Mouse (Mus musculus): ENCODE data around the gene Mrpl49. TPM values are rescaled to one million over a fixed set of nuclear protein-coding genes. Genes with fewer than 3 reads are reported as not detected.
"Not testable (repeated sequence)": the region's sequence is repeated elsewhere in the genome, so short reads cannot be mapped to it uniquely, and the experiment has no call there.

Gene Mrpl49
- polyA plus RNA-seq, 1 experiment from 2014 or later = 66.2 TPM

DNA sequence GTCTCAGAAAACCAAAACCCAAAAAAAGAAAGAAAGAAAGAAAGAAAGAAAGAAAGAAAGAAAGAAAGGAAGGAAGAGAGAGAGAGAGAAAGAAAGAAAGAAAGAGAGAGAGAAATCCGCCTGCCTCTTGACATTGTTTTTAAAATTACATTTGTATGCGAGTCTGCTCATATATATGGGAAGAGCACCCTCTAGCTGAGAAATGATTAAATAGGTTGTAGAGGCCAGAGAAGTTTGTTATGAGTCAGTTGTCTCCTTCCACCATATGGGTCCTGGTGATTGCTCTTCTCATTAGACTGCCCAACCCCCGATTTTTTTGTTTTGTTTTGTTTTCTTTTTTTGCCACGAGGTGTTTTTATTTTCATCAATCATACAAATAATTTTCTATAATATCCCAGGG, 13.5 kb downstream of the Mrpl49 start:
- not testable (repeated sequence) for H3K27ac ChIP-seq; H3K4me3 ChIP-seq (replicated peaks; ENCODE audit: low read depth, low read length); H3K4me2 ChIP-seq (ENCODE audit: low read length); H3K36me3 ChIP-seq (ENCODE audit: insufficient read depth, low read length); H3K9me3 ChIP-seq (replicated peaks; ENCODE audit: low read length); H3K27me3 ChIP-seq (ENCODE audit: insufficient read depth, low read length); ATAC-seq (replicated peaks; ENCODE audit: low FRiP score, low read depth); H3K9ac ChIP-seq (ENCODE audit: low read depth, low read length)
- WGBS = 44% methylated on average over 4 of the region's 4 CpGs
- peaks cover 18% of the 10 kb centered on the region for H3K4me1 ChIP-seq (replicated peaks; ENCODE audit: insufficient read depth, low read length)
- TF ChIP-seq CTCF (IDR thresholded peaks at IDR 0.05; ENCODE audit: low read depth) = peak; percentile 76
- DNase-seq (ENCODE audit: low spot score) = peak; percentile 85

DNA sequence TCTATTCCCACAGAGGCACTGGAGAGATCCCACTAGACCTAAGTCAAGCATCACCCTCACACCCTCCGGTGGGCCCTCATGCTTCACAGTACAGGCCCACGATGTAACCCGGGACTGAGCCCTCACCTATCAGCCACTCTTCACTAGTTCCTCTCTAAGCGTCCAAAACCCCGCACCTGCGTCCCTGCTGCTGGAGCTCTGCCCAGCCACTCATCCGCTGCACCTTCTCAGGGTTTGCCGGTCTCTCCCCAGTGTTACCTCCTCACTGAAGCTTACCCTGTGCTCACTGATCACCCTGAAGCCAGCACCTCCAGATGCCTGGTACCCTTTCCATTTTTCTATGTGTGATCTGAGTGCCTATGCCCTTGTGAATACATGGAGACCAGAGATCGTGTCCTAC, 15.3 kb downstream of the Mrpl49 start:
- ATAC-seq (replicated peaks; ENCODE audit: low FRiP score, low read depth) (no peak), DNase-seq (ENCODE audit: low spot score) (no peak)
- no peak for TF ChIP-seq CTCF (IDR thresholded peaks at IDR 0.05; ENCODE audit: low read depth)
- WGBS = 69% methylated on average over 9 of the region's 9 CpGs
- no peak overlapping the region for H3K4me2 ChIP-seq (ENCODE audit: low read length)
- H3K4me1 ChIP-seq (replicated peaks; ENCODE audit: insufficient read depth, low read length) = peaks cover 10% of the 10 kb centered on the region; the same call in 1 of the 2 replicates
- no peak overlapping the region for H3K4me3 ChIP-seq (replicated peaks; ENCODE audit: low read depth, low read length)
- no peak overlapping the region for H3K9ac ChIP-seq (ENCODE audit: low read depth, low read length)
- H3K9me3 ChIP-seq (replicated peaks; ENCODE audit: low read length) = no peaks in the 10 kb centered on the region
- H3K27ac ChIP-seq = no peak overlapping the region
- H3K36me3 ChIP-seq (ENCODE audit: insufficient read depth, low read length) = no peaks in the 10 kb centered on the region
- H3K27me3 ChIP-seq (ENCODE audit: insufficient read depth, low read length) = no peaks in the 10 kb centered on the region

DNA sequence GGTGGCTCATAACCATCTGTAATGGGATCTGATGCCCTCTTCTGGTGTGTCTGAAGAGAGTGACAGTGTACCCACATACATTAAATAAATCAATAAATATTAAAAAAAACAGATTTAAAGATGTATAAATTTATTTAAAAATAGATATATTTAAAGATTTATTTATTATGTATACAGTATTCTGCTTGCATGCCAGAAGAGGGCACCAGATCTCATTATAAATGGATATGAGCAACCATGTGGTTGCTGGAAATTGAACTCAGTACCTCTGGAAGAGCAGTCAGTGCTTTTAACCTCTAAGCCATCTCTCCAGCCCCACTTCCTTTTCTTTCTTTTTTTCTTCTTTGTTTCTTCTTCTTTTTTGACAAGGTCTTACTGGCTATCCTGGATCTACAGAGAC, 17.6 kb downstream of the Mrpl49 start:
- ATAC-seq (replicated peaks; ENCODE audit: low FRiP score, low read depth) = no peak
- H3K4me3 ChIP-seq (replicated peaks; ENCODE audit: low read depth, low read length) = no peak overlapping the region
- H3K36me3 ChIP-seq (ENCODE audit: insufficient read depth, low read length) = no peaks in the 10 kb centered on the region
- H3K9me3 ChIP-seq (replicated peaks; ENCODE audit: low read length) = no peaks in the 10 kb centered on the region
- H3K27me3 ChIP-seq (ENCODE audit: insufficient read depth, low read length) = no peaks in the 10 kb centered on the region
- no peak overlapping the region for H3K9ac ChIP-seq (ENCODE audit: low read depth, low read length)
- no peak overlapping the region for H3K27ac ChIP-seq
- peak; percentile 43 for TF ChIP-seq CTCF (IDR thresholded peaks at IDR 0.05; ENCODE audit: low read depth)
- no peak overlapping the region for H3K4me2 ChIP-seq (ENCODE audit: low read length)
- DNase-seq (ENCODE audit: low spot score) = no peak
- H3K4me1 ChIP-seq (replicated peaks; ENCODE audit: insufficient read depth, low read length) = peaks cover 5% of the 10 kb centered on the region; the same call in 1 of the 2 replicates

DNA sequence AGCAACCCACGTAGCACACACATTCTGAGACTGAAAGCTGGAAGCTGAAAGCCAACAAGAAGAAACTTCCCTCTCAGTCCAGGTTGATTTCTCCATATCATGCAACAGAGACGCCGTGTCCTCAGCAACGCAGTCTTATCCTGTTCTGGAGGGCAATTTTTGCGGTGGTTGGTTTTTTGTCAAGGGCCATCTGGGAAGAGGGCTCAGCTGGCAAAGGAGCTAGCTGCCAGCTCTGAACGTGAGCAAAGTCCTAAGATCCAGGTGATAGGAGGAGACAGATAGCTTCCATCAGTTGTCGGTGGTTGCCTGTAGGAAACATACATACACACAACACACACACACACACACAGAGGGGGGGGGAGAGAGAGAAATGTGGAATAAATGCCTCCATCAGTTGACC, 19.3 kb downstream of the Mrpl49 start:
- Histone ChIP-seq H3K4me1 (replicated peaks; ENCODE audit: insufficient read depth, low read length) (peaks cover 5% of the 10 kb centered on the region; the same call in 1 of the 2 replicates), H3K9me3 (replicated peaks; ENCODE audit: low read length) (no peaks in the 10 kb centered on the region), H3K9ac (ENCODE audit: low read depth, low read length) (no peak overlapping the region), H3K4me2 (ENCODE audit: low read length) (no peak overlapping the region), H3K4me3 (replicated peaks; ENCODE audit: low read depth, low read length) (no peak overlapping the region), H3K27me3 (ENCODE audit: insufficient read depth, low read length) (no peaks in the 10 kb centered on the region), H3K27ac (no peak overlapping the region), H3K36me3 (ENCODE audit: insufficient read depth, low read length) (no peaks in the 10 kb centered on the region)
- 72% methylated on average over 7 of the region's 7 CpGs for WGBS
- no peak for DNase-seq (ENCODE audit: low spot score)
- no peak for ATAC-seq (replicated peaks; ENCODE audit: low FRiP score, low read depth)
- no peak for TF ChIP-seq CTCF (IDR thresholded peaks at IDR 0.05; ENCODE audit: low read depth)

DNA sequence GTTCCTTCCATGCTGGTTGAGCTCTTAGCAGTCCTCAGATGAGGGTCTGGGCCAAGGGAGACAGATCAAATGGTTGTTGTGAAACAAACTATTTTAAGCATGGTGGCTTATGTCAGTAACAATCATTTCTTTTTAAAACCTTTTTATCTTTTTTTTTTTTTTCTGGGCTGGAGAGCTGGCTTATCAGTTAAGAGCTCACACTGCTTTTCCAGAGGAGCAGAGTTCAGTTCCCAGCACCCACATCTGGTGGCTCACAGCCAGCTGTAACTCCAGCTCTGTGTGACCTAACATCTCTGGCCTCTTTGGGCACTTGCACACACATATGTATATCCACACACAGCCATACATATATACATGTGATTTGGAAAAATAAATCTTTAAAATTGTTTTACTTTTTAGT, 19.9 kb downstream of the Mrpl49 start:
- Histone ChIP-seq H3K9ac (ENCODE audit: low read depth, low read length) (no peak overlapping the region), H3K9me3 (replicated peaks; ENCODE audit: low read length) (no peaks in the 10 kb centered on the region)

DNA sequence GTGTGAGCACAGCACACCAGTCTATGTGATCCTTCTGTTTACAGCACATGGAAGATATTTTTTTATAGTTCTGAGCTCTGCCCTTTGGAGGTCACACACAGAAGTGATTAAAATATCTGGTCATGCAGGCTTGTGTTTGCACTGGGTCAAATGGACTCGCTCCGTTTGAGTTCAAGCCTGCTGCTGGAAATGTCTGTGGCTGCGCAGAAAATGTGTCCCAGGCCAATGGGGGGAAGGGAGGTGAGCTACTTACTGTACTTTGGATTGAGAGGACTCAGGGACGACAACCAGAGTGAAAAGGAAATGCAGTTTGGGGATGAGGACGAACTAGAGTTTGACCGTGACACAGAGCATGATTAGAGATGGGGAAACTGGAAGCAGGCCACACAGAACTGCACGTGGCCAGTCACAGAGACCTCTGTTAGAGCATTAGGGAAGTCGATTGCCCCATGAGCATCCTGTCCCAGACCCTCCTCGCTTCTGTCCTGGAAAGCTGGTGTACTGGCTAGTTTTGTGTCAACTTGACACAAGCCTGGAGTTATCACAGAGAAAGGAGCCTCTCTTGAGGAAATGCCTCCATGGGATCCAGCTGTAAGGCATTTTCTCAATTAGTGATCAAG, 21.5 kb downstream of the Mrpl49 start:
- no peak overlapping the region for H3K9ac ChIP-seq (ENCODE audit: low read depth, low read length)
- no peak overlapping the region for H3K4me2 ChIP-seq (ENCODE audit: low read length)
- DNase-seq (ENCODE audit: low spot score) (no peak), ATAC-seq (replicated peaks; ENCODE audit: low FRiP score, low read depth) (no peak)
- H3K27ac ChIP-seq = no peak overlapping the region
- 65% methylated on average over 9 of the region's 9 CpGs for WGBS
- no peaks in the 10 kb centered on the region for H3K27me3 ChIP-seq (ENCODE audit: insufficient read depth, low read length)
- no peaks in the 10 kb centered on the region for H3K4me1 ChIP-seq (replicated peaks; ENCODE audit: insufficient read depth, low read length)
- H3K36me3 ChIP-seq (ENCODE audit: insufficient read depth, low read length) = no peaks in the 10 kb centered on the region
- TF ChIP-seq CTCF (IDR thresholded peaks at IDR 0.05; ENCODE audit: low read depth) = no peak
- H3K9me3 ChIP-seq (replicated peaks; ENCODE audit: low read length) = no peaks in the 10 kb centered on the region
- no peak overlapping the region for H3K4me3 ChIP-seq (replicated peaks; ENCODE audit: low read depth, low read length)

More for the DNA sequence above, 19.9 kb downstream of the Mrpl49 start:
- H3K27me3 ChIP-seq (ENCODE audit: insufficient read depth, low read length) = no peaks in the 10 kb centered on the region
- H3K27ac ChIP-seq = no peak overlapping the region
- DNase-seq (ENCODE audit: low spot score) (no peak), ATAC-seq (replicated peaks; ENCODE audit: low FRiP score, low read depth) (no peak)
- H3K36me3 ChIP-seq (ENCODE audit: insufficient read depth, low read length) = no peaks in the 10 kb centered on the region
- peaks cover 5% of the 10 kb centered on the region; the same call in 1 of the 2 replicates for H3K4me1 ChIP-seq (replicated peaks; ENCODE audit: insufficient read depth, low read length)
- H3K4me3 ChIP-seq (replicated peaks; ENCODE audit: low read depth, low read length) = no peak overlapping the region
- TF ChIP-seq CTCF (IDR thresholded peaks at IDR 0.05; ENCODE audit: low read depth) = no peak
- no peak overlapping the region for H3K4me2 ChIP-seq (ENCODE audit: low read length)

All from kidney, postnatal 0 days (tissue).